Mouse (Mus musculus) kidney, adult 2 months (tissue): ENCODE measurements around the gene Cfap73.

Source experiments
- CTCF ChIP-seq: fragments of 200-500 bp; conservative IDR thresholded peaks from 2 replicates; pipeline ENCODE4 v1.5.1; 2011; ENCODE audit warnings: low read depth, mild to moderate bottlenecking, control low read depth, low read length, moderate library complexity, mixed read lengths; ENCODE audit not compliant: insufficient read depth, insufficient read length
- POLR2A ChIP-seq: fragments of 200-500 bp; IDR thresholded peaks from one replicate; pipeline ENCODE4 v1.6.1; 2011; ENCODE audit warnings: low read depth, low read length, control low read depth

- TF ChIP-seq CTCF (peak; percentile 41), POLR2A (no peak)
Measured at GRCm38 (mm10) chr5:120592141-120592540, 41.9 kb downstream of the Cfap73 start.
